Mouse (Mus musculus) brain, embryonic 14.5 days (tissue): ENCODE results near the gene Sept9. TPM values are rescaled to one million over a fixed set of nuclear protein-coding genes. Genes with fewer than 3 reads are reported as not detected.
A peak's percentile ranks its signal among the peaks of the same experiment; 100 is the strongest.
"Not testable (repeated sequence)": the region's sequence is repeated elsewhere in the genome, so short reads cannot be mapped to it uniquely, and the experiment has no call there.

ENCODE experiments used
- DNase-seq: peaks from one replicate; pipeline ENCODE4 v3.0.0-alpha.2; 2011; ENCODE audit warnings: low read depth
- CTCF ChIP-seq: fragments of 200-500 bp; IDR thresholded peaks from 2 replicates; pipeline ENCODE4 v1.5.1; 2012; ENCODE audit warnings: inconsistent platforms, mild to moderate bottlenecking, moderate library complexity, borderline replicate concordance; ENCODE audit not compliant: insufficient read depth, insufficient read length; ENCODE audit errors: extremely low read depth
- POLR2A ChIP-seq: fragments of 200-500 bp; IDR thresholded peaks from 2 replicates; pipeline ENCODE4 v1.6.1; 2012; ENCODE audit warnings: mild to moderate bottlenecking, inconsistent platforms, borderline replicate concordance; ENCODE audit not compliant: poor library complexity, insufficient read depth, insufficient read length, severe bottlenecking; ENCODE audit errors: extremely low read depth
- polyA plus RNA-seq: library from polyadenylated mRNA; depleted of rRNA; stranded (reverse); fragments of >200 nt; gene quantifications from 2 replicates; pipeline ENCODE4 v1.2.3, GENCODE M21; 2012

The Sept9 gene
- polyA plus RNA-seq, 1 experiment, result 64.3 TPM

DNA sequence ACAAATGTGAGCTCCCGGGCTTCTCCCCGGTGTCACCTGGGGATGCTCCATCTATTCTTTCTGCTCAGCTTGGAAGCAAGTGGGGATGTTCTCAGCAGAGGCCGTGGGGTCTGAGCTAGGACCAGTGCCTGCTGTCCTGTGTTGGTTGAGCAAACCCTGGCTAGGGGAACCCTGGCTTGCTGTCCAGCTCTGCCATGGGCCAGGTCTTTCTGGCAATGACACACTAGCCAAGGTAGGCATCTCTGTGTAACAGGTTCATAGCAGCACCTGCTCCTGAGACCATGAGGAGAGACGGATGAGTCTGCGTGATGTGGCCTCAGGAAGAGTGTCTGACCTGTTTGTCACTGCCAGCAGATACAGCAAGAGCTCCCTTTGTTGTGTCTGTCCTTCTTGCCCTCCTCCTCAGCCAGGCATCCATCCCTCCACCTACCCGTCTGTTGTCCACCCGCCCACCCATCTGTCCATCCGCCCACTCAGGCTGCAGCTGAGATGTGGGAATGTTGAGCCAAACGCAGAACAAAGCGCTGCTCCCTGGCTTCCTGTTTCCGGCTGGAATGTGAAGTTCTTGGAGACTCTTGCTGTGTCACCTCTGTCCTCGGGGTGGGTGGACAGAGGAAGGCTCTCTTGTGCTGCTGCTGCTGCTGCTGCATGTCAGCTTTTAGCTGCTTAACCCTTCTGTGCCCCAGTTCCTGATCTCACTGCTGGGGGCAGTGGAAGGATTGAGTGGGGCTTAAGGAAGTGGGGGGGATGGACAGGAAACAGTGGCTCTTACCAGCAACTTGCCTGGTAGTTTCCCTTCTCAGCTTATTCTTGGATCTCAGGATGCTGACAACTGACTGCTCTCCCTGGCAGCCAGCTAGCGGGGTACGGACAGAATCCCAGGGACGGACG is 117.2 kb downstream of the Sept9 start:
- no peak for DNase-seq
- no peak for TF ChIP-seq POLR2A
- TF ChIP-seq CTCF, result no peak

DNA sequence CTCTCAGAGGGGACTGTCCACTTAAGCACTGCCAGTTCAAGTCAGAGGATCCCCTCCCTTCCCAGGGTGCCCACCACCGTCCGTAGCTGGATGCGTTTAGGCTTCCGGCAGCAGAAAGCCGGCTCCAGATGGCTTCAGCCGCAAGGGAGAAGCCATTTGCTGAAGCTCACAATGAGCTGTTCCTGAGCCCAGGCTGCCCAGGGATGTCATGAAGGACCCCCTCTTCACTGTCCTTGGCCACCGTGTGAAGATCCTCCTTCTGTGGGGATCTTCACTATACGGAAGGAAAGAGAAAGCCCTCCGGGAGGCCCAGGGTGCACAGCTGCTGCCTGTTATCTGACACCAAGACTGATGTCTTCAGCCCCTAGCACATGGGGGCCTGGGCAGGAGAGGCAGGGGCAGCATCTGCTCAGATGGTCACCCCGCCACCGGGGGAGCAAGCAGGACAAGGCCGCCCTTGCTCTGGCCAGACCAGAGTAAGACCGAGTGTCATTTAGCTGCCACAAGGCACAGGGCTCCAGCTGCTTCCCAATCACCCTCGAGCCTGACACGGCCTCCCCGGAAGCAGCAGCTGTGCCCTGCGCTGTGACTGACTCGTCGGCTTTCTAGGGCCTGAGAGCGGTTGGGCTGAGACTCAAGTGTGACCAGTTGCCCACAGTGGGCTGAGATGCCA is 118.1 kb downstream of the Sept9 start:
- peak; percentile 58 for DNase-seq
- TF ChIP-seq POLR2A (no peak), CTCF (no peak)

DNA sequence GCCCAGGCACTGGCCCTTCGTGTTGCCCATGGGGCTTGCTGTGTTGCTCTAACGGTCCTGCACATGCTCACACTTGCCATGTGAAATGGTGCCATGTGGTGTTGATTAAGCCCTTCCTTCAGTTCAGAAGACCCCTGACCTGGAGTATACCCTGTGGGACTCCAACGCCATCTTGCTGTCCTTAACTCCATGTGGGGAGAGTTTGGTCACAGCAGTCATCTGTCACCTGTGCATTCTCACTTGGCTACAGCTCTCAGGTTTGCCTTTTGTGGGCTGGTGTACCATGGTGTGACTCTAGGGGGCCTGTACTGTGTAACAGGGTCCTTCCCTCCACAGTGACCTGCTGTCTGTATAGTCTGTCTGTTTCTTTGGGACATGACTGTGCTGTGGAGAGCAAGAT is 118.7 kb downstream of the Sept9 start:
- TF ChIP-seq POLR2A, result no peak
- TF ChIP-seq CTCF, result no peak
- no peak for DNase-seq

DNA sequence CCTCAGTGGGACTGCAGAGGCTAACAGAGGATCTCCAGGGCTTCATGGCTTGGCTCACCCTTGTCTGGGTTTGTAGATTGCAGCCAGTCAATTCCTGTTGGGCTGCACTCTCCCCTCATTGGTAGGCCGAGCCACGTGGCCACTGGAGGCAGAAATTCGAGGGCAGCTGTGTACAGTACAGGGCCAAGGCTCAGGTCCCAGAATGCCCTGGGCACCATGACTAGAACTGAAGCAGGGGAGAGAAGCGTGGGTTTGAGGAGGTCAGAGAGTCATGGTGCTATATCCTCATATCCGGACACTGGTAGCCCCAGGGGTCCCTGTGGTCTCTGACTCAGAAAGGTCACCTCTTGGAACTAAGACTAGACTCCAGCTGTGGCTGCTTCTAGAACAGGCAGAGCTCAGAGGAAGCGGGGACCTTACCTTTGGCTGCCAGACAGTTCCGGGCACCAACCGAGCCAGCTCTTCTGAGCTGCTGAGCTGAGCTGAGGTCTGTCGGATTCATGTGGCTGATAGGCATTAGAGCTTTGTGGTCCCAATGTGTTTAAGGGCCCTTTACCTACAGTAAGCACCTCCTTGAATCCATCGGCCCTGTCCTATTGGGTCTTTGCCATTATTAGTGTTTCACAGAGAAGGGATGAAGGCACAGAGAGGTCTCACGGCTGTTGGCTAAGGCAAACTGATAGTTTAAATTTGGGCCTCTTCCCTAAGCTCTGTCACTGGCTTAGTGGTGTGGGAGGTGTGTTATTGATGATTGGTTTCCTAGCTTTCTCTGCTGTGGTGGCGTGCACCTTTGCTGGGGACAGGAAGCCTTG is 119.5 kb downstream of the Sept9 start:
- DNase-seq, result no peak
- TF ChIP-seq CTCF (no peak), POLR2A (no peak)

DNA sequence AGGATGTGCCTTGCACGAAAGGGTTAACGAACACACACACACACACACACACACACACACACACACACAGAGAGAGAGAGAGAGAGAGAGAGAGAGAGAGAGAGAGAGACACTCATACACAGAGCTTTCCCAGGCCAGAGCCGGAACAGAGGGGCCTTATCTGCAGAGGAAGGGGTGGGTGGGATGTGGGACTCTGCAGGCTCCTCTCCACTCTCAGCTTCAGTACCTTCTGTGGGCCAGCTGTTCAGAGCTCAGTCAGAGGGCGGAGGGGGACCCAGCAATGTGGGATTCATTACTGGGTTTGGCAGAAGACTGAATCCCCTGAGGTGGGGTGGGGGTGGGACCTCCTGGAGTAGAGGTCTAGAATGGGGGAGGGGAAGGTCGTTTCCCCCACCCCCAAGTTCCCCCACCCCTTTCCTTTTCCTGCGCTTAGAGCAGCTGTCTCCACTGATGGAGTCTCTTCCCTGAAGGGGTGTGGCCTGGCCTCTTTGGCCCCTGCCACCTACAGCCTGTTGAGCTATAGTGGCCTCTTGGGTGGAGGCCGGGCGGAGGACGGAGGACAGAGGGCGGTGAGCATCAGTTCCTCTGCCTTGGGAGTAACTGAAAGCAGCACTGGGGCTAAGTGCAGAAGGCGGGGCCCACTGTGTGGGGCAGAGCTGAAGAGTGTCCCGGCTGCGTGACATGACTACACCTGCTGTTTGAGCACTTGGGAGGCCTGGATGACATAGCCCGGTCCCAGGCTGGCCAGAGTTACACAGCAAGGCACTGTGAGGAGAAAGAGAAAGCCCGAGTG is 120.3 kb downstream of the Sept9 start:
- peak; percentile 71 for DNase-seq
- no peak for TF ChIP-seq CTCF

DNA sequence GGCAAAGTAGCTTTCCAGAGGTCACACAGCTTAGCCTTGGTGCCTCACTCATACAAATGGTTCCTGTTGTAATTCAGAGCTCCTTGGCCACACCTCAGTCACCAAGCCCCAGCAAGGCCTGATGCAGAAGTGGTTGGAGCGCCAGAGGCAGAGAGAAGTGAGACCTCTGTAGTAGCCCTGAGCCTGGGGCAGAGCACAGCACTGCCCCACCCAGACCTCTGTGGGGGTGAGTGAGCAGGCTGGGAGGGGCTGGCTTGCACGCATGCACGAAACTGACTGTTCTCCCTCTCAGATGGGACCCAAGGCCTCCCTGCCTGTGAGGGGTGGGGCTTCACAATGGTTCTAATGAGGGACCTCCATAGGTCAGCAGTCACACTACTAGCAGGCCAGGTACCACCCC is 121.0 kb downstream of the Sept9 start:
- DNase-seq, result no peak
- TF ChIP-seq CTCF (no peak), POLR2A (no peak)

DNA sequence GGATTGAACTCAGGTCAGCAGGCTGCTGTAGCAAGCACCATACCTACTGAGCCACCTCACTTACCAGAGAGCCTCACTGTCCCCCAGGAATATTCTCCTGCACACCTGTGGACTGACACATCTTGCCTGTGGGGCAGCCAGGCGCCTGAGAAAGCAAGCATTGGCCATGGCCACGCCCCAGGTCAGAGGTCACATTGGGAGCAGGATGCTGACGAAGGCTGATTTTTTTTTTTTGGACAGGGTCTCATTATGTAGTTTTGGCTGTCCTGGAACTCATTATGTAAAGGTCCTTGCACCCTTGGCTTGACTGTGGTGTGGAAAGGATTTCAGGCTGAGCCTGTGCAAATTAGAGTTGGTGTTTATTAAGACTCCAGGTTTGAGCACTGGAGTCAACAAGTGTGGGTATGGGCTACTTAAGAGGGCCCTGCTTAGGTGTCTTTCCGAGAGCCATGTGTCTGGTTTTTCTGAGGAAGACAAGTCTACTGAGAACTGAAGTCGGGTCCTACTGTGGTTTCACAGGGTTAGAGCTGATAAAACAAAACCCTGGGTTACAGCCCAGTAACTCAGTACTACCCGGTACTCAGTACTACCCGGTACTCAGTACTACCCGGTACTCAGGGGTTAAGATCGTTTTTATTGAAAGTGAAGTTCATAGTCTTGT is 122.0 kb downstream of the Sept9 start:
- no peak for TF ChIP-seq POLR2A
- TF ChIP-seq CTCF, result no peak
- no peak for DNase-seq

DNA sequence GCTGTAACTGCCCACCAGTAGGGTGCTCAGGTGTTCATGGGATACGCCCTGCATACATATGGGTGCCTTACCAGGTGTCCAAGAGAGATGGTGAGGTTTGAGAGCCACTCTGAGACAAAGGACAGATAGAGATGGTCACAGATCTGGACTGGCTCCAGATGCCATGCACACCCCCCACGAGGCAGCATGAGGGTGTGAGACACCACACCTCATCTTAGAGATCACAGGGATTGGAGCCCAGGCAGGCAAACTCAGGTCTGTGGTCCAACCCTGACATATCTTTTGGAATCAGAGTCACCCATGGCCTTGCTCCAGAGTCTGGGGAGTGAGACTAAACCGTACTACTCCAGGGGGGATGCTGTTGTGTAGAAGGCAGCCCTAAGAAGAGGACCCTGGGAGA is 122.8 kb downstream of the Sept9 start:
- DNase-seq, result no peak
- TF ChIP-seq CTCF (no peak), POLR2A (no peak)

DNA sequence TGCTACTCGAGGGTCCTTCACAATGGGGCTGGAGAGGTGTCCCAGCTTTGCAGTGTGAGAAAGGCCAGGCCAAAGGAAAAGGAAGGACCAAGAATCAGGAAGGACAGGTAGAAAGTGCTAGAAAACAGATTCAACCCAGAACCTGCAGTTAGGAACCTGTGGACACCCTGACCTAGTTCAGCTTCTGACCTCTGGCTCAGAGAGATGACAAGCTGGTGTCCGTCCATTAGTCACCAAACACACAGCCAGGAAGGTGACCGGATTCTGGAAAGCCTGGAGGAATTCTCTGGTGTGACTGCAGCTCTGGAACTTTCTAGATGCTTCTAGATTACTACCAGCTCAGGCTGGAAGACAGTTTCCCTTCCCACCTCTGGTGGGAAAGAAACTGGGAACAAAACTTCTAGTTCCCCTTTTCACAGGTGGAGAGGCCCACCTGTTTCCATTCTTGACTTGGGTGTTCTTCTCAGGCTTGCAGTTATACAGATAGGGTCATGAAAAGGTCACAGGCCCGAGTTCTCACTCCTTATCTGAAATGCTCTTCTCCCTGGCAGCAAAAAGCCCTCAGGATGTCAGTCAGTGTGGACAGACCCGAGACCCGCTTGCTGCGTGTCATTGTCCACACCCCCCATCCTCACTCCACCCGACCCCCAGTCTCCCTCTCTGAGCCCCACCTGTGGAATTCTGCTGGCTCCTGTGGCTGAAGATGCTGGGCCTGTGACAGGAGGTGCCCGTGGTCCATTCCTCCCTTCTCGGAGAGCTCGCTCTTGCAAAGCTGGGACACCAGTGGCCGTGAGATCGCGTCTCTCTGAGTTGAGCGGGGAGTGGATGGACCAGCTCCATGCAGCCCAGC is 123.5 kb downstream of the Sept9 start:
- no peak for TF ChIP-seq POLR2A
- TF ChIP-seq CTCF, result no peak
- DNase-seq, result no peak

DNA sequence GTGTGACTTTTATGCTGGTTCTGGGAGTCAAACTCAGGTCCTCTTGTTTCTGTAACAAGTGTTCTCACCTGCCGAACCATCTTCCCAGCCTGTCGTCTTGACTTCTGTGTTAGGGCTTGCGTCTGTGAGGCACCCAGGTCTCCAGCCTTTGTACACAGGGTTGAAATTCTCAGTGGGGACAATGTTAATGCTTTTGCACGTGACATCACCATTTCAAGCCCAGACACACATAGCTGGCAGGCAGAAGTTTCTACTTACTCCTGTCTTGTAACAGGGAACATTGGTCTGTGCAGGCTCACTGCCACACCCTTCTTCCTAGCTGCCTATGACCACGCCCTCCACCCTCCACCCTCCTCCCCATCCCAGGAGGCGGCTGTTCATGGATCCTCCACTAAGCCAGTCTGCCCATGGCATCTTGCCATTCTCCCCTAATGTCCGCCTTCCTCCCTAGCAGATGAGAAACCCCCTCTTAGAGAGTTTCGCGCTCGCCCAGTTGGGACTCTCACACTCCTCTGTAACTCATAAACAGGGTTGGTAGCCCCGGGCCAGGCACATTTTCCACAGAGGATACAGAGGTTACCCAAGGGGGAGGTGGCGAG is 124.6 kb downstream of the Sept9 start:
- DNase-seq, result peak; percentile 77
- TF ChIP-seq POLR2A, result no peak
- no peak for TF ChIP-seq CTCF

DNA sequence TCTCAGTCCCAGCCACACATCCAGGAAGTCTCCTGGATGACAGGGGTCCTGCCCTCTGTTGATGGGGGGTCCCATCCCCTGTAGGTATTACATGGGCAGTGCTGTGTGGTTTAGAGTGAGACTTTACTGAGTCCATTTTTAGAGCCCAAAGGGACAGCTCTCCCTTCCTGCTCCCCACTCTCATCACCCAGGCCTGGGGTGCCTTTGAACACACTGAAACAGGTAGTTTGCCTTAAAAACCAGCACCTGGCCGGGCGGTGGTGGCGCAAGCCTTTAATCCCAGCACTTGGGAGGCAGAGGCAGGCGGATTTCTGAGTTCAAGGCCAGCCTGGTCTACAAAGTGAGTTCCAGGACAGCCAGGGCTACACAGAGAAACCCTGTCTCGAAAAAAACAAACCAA is 125.3 kb downstream of the Sept9 start:
- DNase-seq, result not testable (repeated sequence)

DNA sequence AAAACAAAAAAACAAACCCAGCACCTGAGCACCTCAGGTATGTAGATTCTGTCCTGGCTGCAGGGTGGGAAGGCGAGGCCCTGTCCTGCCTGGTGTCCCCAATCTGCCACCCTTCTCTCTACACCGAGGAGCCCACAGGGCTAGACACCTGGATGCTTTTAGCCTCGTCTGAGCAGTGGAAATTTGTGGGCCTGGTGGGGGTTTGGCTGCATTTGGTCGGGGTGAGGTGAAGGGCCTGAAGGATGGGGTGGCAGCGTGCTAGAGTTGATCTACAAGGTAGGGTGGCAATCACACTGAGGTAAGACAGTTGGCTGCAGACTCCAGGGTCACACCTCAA is 125.6 kb downstream of the Sept9 start:
- no peak for TF ChIP-seq CTCF
- no peak for TF ChIP-seq POLR2A
- DNase-seq, result no peak
